Mouse (Mus musculus) liver, embryonic 14.5 days (tissue): ENCODE measurements at regions not wholly inside any gene's neighbourhood (a gene's known extent, or its start where the extent isn't known, plus 50 kb on each side); places are given as distances from the start of the nearest gene placed in this dataset.

Source experiments
- CTCF ChIP-seq: IDR thresholded peaks from 2 replicates; pipeline ENCODE4 v1.5.1; 2016; ENCODE audit warnings: antibody characterized with exemption, low read depth, control low read depth
- EP300 ChIP-seq: IDR thresholded peaks from 2 replicates; pipeline ENCODE4 v1.6.1; 2016; ENCODE audit warnings: antibody characterized with exemption, low read depth

DNA sequence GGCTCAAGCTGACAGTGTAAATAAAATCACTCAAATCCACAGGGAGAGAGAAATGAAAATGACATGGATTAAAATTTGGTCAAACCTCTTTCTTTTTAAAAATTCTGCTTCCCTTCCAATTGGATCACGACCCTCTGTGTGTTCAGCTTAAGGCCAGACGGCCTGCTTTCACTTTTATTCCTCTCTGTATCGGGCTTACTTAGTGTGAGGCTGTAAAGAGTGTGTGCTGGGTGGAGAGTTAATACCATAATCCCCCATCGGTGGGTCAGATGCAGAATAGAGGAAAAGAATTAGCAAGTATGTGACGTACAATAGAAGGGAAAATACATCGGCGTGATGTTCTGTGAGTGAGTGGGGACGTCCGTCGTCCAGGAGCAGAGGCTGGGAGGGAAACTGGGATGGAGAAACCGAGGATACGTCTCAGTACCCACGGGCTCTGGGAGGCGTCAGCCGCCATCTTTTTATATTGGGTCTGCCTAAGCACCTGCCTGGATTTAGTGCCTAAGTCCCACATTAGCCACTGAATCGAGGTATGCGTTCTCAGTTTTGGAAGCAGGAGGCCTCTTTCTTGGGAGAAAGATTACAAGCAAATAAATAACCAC, 100.4 kb upstream of the Prox1 start:
- no peak for TF ChIP-seq CTCF
- no peak for TF ChIP-seq EP300
